Mouse (Mus musculus) layer of hippocampus, postnatal 10 days (tissue): ENCODE measurements around the gene Gatad2b. TPM values are rescaled to one million over a fixed set of nuclear protein-coding genes. Genes with fewer than 3 reads are reported as not detected.
"Not testable (repeated sequence)": the region's sequence is repeated elsewhere in the genome, so short reads cannot be mapped to it uniquely, and the experiment has no call there.

Experiments used
- DNase-seq, 2 experiments: peaks; one replicate each; pipeline ENCODE4 v3.0.0; 2021; ENCODE audit warnings: low spot score in 2 of 2
- long read RNA-seq: library from polyadenylated mRNA; stranded (forward); transcript quantifications from one replicate; pipeline ENCODE4 v2.0.0, GENCODE M21; 2023
- total RNA-seq, 2 experiments: library from RNA; stranded (reverse); gene quantifications; 2 replicates each; pipeline ENCODE4 v1.2.3; 2021

The Gatad2b gene
- total RNA-seq: 10 to 100 TPM; 79.6 to 94.1 TPM
- long read RNA-seq, partial matches to known transcripts: 2 of 6 reads
- long read RNA-seq, other reads (novel, unspliced or antisense): 4 of 6 reads

DNA sequence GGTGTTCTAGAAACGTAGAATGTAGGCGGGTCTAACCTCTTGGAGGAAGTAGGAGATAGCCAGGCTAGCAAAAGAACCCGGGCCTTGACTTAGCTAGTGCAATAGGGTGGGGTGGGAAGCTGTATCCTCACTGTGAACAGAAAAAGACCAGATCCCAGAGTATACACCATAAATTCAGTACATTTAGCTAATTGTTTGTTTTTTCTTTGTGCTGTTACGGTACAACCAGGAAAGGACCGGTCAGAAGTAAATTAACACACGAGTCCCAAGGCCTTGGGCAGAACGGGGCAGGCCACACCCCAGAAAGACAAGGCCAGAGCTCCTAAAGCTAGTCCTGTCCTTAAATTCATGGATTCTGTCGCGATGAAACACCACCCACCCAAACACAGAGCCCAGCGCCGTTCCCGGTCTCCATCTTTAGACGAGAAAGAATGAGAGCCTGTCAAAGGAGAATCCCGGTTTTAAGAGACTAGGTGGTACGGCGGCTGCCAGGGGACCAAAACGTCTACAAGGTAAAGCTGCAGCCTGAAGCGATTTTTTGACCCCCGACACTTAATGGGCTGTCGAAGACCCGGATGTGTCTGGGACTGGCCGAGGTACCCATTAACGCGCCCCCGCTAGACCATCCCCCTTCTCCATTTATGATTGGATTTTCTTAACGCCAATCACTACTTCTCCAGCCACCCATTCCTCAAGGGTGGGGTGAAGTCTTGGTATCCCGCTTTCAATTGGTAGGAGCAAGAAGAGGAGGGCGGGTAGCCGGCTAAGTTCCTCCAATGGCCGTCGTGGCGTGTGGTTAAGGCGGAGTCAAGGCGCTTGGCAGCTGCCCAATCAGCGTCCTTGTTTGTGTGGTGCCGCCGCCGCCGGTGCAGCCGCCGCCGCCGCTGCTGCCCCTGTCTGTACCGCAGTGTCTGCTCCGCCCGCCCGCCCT lies at the start of gene Gatad2b:
Gene Gatad2b (plus strand): TSS at position 834 of the 931 bp plus-strand sequence.
- DNase-seq: peak; percentile 98 to 99

DNA sequence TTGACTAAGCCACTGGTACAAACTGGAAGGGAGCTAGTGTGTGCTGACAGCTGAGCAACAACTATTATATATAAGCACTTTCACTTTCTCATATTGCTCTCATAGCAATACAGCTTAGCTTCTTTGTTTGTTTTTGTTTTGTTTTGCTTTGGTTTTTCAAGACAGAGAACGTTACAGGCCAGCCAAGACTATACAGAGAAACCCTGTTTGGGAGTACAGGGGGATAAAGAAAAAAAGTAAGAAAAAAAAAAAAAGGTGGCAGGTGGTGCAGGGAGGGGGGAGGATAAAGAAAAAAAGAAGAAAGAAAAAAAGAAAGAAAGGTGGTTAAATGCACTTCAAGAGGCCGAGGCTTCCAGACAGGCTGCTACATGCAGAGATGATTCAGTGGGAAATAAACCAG lies 47.6 kb upstream of the Gatad2b start:
- no peak for DNase-seq

GRCm38 (mm10) chr3:90247630-90247959 lies 45.4 kb upstream of the Gatad2b start:
- no peak for DNase-seq

- peak; percentile 91 to 92 for DNase-seq
Observed at GRCm38 (mm10) chr3:90247960-90248745, 44.8 kb upstream of the Gatad2b start, which contains the start of gene Slc39a1. TSS of gene Slc39a1 (plus strand) at chr3:90248172.

DNA sequence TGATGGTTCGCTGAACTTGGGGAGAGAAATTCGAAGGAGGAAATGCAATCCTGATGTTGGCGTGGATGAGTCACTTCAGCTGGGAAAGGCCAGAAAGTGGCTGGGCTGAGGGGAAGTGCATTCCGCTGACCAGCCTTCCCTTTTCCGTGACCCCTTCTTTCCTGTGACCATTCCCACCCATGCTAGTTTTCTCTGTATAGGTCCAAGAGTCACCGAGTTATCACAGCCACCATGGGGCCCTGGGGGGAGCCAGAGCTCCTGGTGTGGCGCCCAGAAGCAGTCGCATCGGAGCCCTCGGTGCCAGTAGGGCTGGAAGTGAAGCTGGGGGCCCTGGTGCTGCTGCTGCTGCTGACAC lies 44.3 kb upstream of the Gatad2b start:
- DNase-seq: peak in 1 of 2 experiments; percentile 37

GRCm38 (mm10) chr3:90250791-90251190 lies 42.2 kb upstream of the Gatad2b start:
- DNase-seq: no peak

DNA sequence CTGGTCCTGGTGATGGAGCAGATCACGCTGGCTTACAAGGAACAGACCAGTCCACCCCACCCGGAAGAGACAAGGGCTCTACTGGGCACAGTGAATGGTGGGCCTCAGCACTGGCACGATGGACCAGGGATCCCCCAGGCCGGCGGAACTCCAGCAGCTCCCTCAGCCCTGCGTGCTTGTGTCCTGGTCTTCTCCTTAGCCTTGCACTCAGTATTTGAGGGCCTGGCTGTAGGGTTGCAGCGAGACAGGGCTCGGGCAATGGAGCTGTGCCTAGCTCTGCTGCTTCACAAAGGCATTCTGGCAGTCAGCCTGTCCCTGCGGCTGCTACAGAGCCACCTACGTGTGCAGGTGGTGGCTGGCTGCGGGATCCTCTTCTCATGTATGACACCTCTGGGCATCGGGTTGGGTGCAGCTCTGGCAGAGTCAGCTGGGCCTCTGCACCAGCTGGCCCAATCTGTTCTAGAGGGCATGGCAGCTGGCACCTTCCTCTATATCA lies 41.2 kb upstream of the Gatad2b start:
- not testable (repeated sequence) for DNase-seq

DNA sequence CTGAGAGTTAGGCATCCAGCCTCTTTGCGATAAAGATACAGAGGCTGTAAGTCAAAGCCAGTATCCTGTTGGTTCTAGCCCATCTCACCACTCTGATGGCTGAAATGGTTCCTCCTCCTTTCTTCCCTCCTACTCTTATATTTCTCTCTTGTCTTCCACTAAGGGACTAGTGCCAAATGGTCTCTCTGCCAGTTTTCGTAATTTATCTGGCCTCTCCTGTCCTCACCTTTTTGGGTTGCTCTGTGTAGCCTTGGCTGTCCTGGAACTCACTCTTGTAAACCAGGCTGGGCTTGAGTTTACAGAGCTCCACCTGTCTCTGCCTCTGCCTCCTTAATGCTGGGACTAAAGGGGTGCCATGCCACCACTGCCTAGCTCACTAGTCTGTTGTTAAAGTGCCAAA lies 40.3 kb upstream of the Gatad2b start:
- DNase-seq: not testable (repeated sequence)

GRCm38 (mm10) chr3:90253174-90253573 lies 39.8 kb upstream of the Gatad2b start:
- DNase-seq: not testable (repeated sequence)

DNA sequence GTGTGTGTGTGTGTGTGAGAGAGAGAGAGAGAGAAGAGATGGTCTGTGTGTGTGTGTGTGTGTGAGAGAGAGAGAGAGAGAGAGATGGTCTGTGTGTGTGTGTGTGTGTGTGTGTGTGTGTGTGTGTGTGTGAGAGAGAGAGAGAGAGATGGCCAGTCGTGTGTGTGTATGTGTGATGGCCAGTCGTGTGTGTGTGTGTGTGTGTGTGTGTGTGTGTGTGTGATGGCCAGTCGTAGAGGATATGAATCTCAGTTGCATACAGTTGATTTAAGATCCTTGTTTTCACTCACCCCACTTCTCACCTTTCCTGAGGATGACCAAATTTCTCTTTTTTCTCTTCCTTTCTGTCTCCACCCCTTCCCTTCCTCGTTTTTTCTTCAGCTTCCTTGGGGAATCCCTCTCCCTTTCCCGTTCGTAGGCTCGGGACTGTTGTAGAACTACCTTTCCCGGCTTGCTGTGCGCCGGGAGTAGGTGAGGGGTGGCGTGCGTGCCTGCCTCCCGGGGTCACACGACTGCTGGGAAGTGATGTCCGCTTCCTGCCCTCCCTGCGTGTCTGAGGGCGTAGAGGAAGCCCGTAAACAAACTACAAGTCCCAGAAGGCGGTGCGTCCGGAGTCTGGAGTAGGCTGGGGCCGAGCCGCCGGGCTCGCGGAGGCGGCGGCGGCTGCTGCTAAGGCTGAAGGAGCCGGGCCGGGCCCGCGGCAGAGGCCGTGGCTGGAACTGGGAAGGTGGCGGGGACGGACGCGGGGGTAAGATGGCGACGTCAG lies 39.1 kb upstream of the Gatad2b start, which contains the start of gene Crtc2:
Gene Crtc2 (plus strand): TSS at position 511 of the 766 bp plus-strand sequence.
- DNase-seq: peak; percentile 92 to 94

- DNase-seq: no peak
Observed at GRCm38 (mm10) chr3:90254419-90255193, 38.4 kb upstream of the Gatad2b start.

GRCm38 (mm10) chr3:90255194-90255565 lies 37.8 kb upstream of the Gatad2b start:
- DNase-seq: no peak

DNA sequence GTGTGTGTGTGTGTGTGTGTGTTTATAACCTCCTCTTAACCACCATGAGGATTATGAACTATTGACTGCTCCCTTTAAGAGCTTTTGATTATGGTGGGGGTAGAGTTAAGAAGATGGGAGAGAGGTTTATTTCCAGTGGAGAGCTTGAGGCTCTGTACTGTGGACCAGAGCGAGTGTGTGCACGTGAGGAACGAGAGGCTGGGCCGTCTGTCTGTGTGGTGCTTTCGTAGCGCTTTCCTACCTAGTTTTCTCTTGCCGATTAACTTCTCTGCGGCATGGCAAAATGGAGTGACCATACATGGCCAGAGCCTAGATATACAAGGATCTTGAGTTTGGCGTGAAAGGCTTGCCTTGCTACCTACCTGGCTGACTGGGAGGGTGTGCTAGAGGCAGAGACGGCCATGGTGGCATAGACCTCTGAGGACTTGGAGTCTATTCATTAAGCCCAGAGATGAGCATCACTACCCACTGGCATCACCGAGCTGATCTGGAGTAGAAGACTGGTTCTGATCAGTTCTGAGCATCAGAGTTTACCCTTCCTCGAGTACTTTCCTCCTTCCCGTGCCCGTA lies 37.1 kb upstream of the Gatad2b start:
- no peak for DNase-seq

DNA sequence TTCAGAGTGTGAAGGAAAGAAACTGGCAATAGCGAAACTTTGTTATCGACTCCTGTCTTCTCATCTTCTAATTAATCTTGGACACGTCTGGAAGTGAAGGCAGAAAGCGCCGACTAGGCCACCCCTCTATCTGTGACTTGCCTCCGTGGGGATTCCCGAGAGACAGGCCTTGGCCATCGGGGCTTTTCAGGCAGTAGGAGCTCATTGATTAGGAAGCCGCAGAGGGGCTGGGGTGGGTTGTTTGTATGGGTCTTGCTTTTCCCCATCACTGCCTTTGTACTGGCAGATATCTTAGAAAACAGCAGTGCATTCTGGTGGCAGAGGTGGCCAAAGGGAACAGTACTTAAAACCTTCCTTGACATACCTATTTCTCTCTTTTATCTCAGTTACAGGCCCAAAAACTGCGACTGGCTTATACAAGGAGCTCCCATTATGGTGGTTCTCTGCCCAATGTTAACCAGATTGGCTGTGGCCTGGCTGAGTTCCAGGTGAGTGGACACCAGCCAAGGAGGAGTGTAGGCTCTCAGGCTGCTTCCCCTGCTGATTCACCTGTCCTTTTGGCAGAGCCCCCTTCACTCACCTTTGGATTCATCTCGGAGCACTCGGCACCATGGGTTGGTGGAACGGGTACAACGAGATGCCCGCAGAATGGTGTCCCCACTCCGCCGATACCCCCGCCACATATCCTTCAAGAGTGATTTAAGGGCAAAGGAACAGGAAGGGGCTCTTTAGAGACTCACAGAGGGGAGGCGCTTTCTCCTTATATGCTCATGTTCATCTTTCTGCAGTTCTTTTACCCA lies 36.0 kb upstream of the Gatad2b start:
- DNase-seq: no peak

- DNase-seq: no peak
Observed at GRCm38 (mm10) chr3:90258521-90258920, 34.5 kb upstream of the Gatad2b start.

- no peak for DNase-seq
Observed at GRCm38 (mm10) chr3:90263121-90263771, 29.7 kb upstream of the Gatad2b start.

- no peak for DNase-seq
Observed at GRCm38 (mm10) chr3:90264687-90265033, 28.3 kb upstream of the Gatad2b start.
